Mouse (Mus musculus): ENCODE data around the gene Lcp1.

DNA sequence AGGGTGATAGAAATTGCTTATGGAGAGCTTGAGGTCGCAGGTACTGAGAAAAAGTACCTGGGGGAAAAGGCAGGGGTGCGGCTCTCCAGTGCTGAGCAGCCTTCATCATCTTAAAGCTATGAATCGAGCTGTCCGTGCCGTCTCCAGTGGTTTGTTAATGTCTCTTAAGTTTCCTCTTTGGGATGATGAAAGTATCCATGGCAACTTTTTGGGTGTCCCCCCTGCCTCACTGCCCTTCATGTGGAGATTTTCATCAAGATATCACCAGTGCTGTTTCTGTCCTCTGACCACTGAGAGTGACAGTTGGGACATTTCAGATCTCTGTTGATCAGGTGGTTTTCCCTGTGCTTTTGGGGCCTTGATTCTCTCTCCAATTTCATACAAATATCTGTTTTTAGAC, 51.9 kb downstream of the Lcp1 start:
- TF ChIP-seq CTCF (IDR thresholded peaks at IDR 0.05; ENCODE audit: extremely low read depth, insufficient read depth, low read length) (no peak), POLR2A (IDR thresholded peaks at IDR 0.05; ENCODE audit: extremely low read depth, insufficient read depth, low read length) (no peak)

Data from cortical plate, adult 2 months (tissue).